Mouse (Mus musculus) stomach, embryonic 16.5 days (tissue): Measurements from ENCODE around the gene Tmc1. TPM values are rescaled to one million over a fixed set of nuclear protein-coding genes. Genes with fewer than 3 reads are reported as not detected.

Source experiments
- ATAC-seq: fragments of 200-750 bp; cut with Nextera tagmentation; 2 replicates; pipeline ENCODE4 v1.8.0; 2017; ENCODE audit warnings: moderate number of reproducible peaks, moderate TSS enrichment; ENCODE audit not compliant: insufficient read depth, low FRiP score
- H3K27ac ChIP-seq: fragments of 300-500 bp; sonication (generic); 2 replicates; pipeline ENCODE4 v1.5.1; 2014; ENCODE audit warnings: low read length
- H3K27me3 ChIP-seq: fragments of 300-500 bp; sonication (generic); 2 replicates; pipeline ENCODE4 v1.6.1; 2014; ENCODE audit warnings: low read length, control low read depth, mixed read lengths; ENCODE audit not compliant: control insufficient read depth, insufficient read depth
- H3K36me3 ChIP-seq: fragments of 300-500 bp; sonication (generic); 2 replicates; pipeline ENCODE4 v1.6.1; 2014; ENCODE audit warnings: low read length; ENCODE audit not compliant: control insufficient read depth, insufficient read depth
- H3K4me1 ChIP-seq: fragments of 300-500 bp; sonication (generic); 2 replicates; pipeline ENCODE4 v1.6.1; 2014; ENCODE audit warnings: low read length, control low read depth, mixed read lengths; ENCODE audit not compliant: control insufficient read depth, insufficient read depth
- H3K4me2 ChIP-seq: fragments of 300-500 bp; sonication (generic); 2 replicates; pipeline ENCODE4 v1.6.1; 2014; ENCODE audit warnings: low read depth, low read length, mixed read lengths
- H3K4me3 ChIP-seq: fragments of 300-500 bp; sonication (generic); replicated peaks from 2 replicates; pipeline ENCODE4 v1.5.1; 2014; ENCODE audit warnings: mild to moderate bottlenecking, low read length
- H3K9ac ChIP-seq: fragments of 300-500 bp; sonication (generic); 2 replicates; pipeline ENCODE4 v1.6.1; 2014; ENCODE audit warnings: low read length
- H3K9me3 ChIP-seq: fragments of 300-500 bp; sonication (generic); replicated peaks from 2 replicates; pipeline ENCODE4 v1.6.1; 2016; ENCODE audit warnings: low read length, control low read depth; ENCODE audit not compliant: control insufficient read depth
- WGBS: fragments of 180-500 bp; shearing (Covaris S2); extraction: QIAGEN DNeasy Blood & Tissue Kit; methylation state at CpG from one replicate; pipeline ENCODE4 v1.1.7; 2014; 5-methylcytosine and 5-hydroxymethylcytosine counted together
- polyA plus RNA-seq: library from polyadenylated mRNA; unstranded; fragments of >200 nt; fragmentation: Nextera tagmentation; extraction: Ambion mirVana; gene quantifications from 2 replicates; pipeline ENCODE4 v1.2.1, GENCODE M21; 2015

Gene Tmc1
- polyA plus RNA-seq, 1 experiment from 2014 or later, result not detected

GRCm38 (mm10) chr19:20787289-20787688 is 166.7 kb downstream of the Tmc1 start:
- no peaks in the 10 kb centered on the region for H3K36me3 ChIP-seq
- H3K9ac ChIP-seq, result no peak overlapping the region
- no peak overlapping the region for H3K4me3 ChIP-seq
- H3K9me3 ChIP-seq, result no peaks in the 10 kb centered on the region
- H3K4me2 ChIP-seq, result no peak overlapping the region
- H3K27ac ChIP-seq, result no peak overlapping the region
- no peaks in the 10 kb centered on the region for H3K4me1 ChIP-seq
- ATAC-seq, result no peak
- H3K27me3 ChIP-seq, result no peaks in the 10 kb centered on the region
- 78% methylated on average over 6 of the region's 6 CpGs for WGBS

GRCm38 (mm10) chr19:20775681-20776080 is 178.3 kb downstream of the Tmc1 start:
- no peaks in the 10 kb centered on the region for H3K36me3 ChIP-seq
- ATAC-seq, result no peak
- no peaks in the 10 kb centered on the region for H3K27me3 ChIP-seq
- no peak overlapping the region for H3K4me3 ChIP-seq
- H3K9me3 ChIP-seq, result no peaks in the 10 kb centered on the region
- H3K4me2 ChIP-seq, result no peak overlapping the region
- no peak overlapping the region for H3K27ac ChIP-seq
- 65% methylated on average over 2 of the region's 2 CpGs for WGBS
- no peaks in the 10 kb centered on the region for H3K4me1 ChIP-seq
- no peak overlapping the region for H3K9ac ChIP-seq

GRCm38 (mm10) chr19:20773941-20774340 is 180.1 kb downstream of the Tmc1 start:
- H3K4me2 ChIP-seq, result no peak overlapping the region
- no peak overlapping the region for H3K4me3 ChIP-seq
- no peaks in the 10 kb centered on the region for H3K4me1 ChIP-seq
- H3K27me3 ChIP-seq, result no peaks in the 10 kb centered on the region
- H3K9ac ChIP-seq, result no peak overlapping the region
- WGBS, result 92% methylated on average over 7 of the region's 7 CpGs
- no peaks in the 10 kb centered on the region for H3K36me3 ChIP-seq
- ATAC-seq, result no peak
- no peaks in the 10 kb centered on the region for H3K9me3 ChIP-seq
- H3K27ac ChIP-seq, result no peak overlapping the region

- no peak for ATAC-seq
These were observed 189.8 kb downstream of the Tmc1 start for GRCm38 (mm10) chr19:20764214-20764613.

GRCm38 (mm10) chr19:20761675-20762426 is 192.2 kb downstream of the Tmc1 start:
- 54% methylated on average over 4 of the region's 4 CpGs for WGBS
- no peak overlapping the region for H3K4me3 ChIP-seq
- H3K27ac ChIP-seq, result no peak overlapping the region
- H3K9me3 ChIP-seq, result no peaks in the 10 kb centered on the region
- H3K27me3 ChIP-seq, result no peaks in the 10 kb centered on the region
- H3K4me1 ChIP-seq, result 0 out of 2 replicates have a peak, but pooled peaks cover 2% of the 10 kb centered on the region
- ATAC-seq, result no peak
- H3K9ac ChIP-seq, result no peak overlapping the region
- no peak overlapping the region for H3K4me2 ChIP-seq
- no peaks in the 10 kb centered on the region for H3K36me3 ChIP-seq

More at GRCm38 (mm10) chr19:20764214-20764613, 189.8 kb downstream of the Tmc1 start:
- no peak overlapping the region for H3K27ac ChIP-seq
- H3K27me3 ChIP-seq, result no peaks in the 10 kb centered on the region
- H3K4me1 ChIP-seq, result 0 out of 2 replicates have a peak, but pooled peaks cover 2% of the 10 kb centered on the region
- H3K9me3 ChIP-seq, result no peaks in the 10 kb centered on the region
- no peaks in the 10 kb centered on the region for H3K36me3 ChIP-seq
- H3K9ac ChIP-seq, result no peak overlapping the region
- WGBS, result 26% methylated on average over 1 of the region's 1 CpGs
- no peak overlapping the region for H3K4me2 ChIP-seq
- H3K4me3 ChIP-seq, result no peak overlapping the region

DNA sequence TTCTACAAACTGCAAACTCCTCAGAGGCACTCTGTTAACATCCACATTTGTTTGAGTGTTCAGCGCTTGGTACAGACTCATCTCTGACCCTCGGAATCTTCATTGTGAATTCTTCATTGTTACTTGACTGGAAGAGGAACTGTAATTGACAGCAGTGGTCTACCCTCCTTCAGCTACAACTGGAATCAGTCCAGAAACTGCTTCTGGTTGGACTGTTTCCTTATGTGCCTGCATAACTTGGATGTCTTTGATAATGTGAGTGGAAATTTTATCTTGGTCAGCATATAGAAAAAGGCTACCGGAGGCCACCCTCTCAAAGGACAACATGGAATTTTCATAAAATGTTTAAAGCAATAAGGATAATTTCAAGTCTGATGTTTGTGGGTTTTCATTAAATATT is 192.9 kb downstream of the Tmc1 start:
- Histone ChIP-seq H3K27ac (no peak overlapping the region), H3K36me3 (no peaks in the 10 kb centered on the region), H3K27me3 (no peaks in the 10 kb centered on the region), H3K9ac (no peak overlapping the region), H3K4me3 (no peak overlapping the region), H3K9me3 (no peaks in the 10 kb centered on the region), H3K4me1 (0 out of 2 replicates have a peak, but pooled peaks cover 2% of the 10 kb centered on the region), H3K4me2 (no peak overlapping the region)
- ATAC-seq, result no peak
- 48% methylated on average over 3 of the region's 3 CpGs for WGBS

GRCm38 (mm10) chr19:20744630-20745029 is 209.4 kb downstream of the Tmc1 start:
- H3K4me1 ChIP-seq, result no peaks in the 10 kb centered on the region
- no peak for ATAC-seq
- no peak overlapping the region for H3K27ac ChIP-seq
- H3K9me3 ChIP-seq, result no peaks in the 10 kb centered on the region
- no peak overlapping the region for H3K4me3 ChIP-seq
- WGBS, result 60% methylated on average over 1 of the region's 1 CpGs
- H3K36me3 ChIP-seq, result no peaks in the 10 kb centered on the region
- no peak overlapping the region for H3K4me2 ChIP-seq
- H3K27me3 ChIP-seq, result no peaks in the 10 kb centered on the region
- no peak overlapping the region for H3K9ac ChIP-seq

Other genes with a start within 250 kb of the Tmc1 start
- gene Aldh1a7, start 226.6 kb downstream of the Tmc1 start, polyA plus RNA-seq, result 94.8 and 128 TPM in 2 replicates